Comparison of ENCODE assay signal across 8 mouse cellular contexts in the genomic region with DNA sequence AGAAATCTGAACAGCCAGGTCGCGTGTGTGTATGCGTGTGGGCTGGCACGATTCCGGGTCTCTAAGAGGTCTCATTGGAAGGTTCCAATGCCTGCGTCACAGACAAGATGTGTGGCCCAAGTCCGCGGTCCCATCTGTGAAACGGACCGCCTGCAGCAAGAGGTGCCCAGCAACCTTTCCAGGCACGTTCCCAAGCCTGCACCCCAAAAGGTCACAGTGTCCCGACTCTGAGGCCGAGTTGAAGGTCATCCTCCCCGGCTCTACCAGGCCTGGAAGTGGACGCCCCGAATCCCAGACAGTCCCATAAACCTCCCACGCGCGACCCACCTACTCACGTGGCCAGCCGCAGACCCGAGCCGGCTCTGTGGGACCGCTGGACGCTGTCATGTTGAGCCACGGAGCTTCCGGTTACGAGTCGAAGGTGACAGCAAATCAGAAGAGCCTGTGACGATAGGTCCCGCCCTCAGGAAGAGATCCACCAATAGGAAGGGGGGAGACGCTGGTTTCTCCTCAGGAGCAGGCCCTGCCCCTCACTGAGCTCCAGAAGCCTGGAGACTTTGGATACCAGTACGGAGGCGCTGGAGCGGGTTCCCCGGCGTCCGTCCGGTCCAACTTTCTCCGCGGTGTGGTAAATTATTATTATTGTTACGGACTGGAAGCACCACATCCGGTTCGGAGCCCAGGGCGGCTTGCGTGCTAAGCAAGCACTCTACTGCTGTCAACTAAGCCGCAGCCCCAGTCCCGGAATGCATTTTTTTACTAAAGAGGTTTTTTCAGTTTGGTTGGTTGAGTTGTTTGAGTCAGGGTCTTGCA. TPM values are rescaled to one million over a fixed set of nuclear protein-coding genes. Genes with fewer than 3 reads are reported as not detected.
DNase-seq lines count a peak whose midpoint lies in the region; ATAC-seq lines count a peak whose summit lies in the region.

Gene Ecsit (minus strand): TSS at position 417 of the 813 bp plus-strand sequence.

- H3K9me3 ChIP-seq in heart, embryonic 13.5 days: no peaks in the 10 kb centered on the region
- no peaks in the 10 kb centered on the region for H3K9me3 ChIP-seq in liver, embryonic 12.5 days (replicated peaks)
- H3K9me3 ChIP-seq in stomach, embryonic 15.5 days: no peaks in the 10 kb centered on the region

- peaks cover 18% of the 10 kb centered on the region for H3K36me3 ChIP-seq in heart, embryonic 13.5 days
- H3K36me3 ChIP-seq in liver, embryonic 12.5 days: peaks cover 15% of the 10 kb centered on the region
- H3K36me3 ChIP-seq in stomach, embryonic 15.5 days: 0 out of 2 replicates have a peak, but pooled peaks cover 4% of the 10 kb centered on the region

- H3K9ac ChIP-seq in heart, embryonic 13.5 days: peak within 1 kb of the TSS; percentile 90
- H3K9ac ChIP-seq in liver, embryonic 12.5 days: peak within 1 kb of the TSS; percentile 83
- H3K9ac ChIP-seq in stomach, embryonic 15.5 days: peak within 1 kb of the TSS; percentile 58

- under 1% methylated on average over 48 of the region's 48 CpGs for WGBS in heart, embryonic 13.5 days
- WGBS in liver, embryonic 12.5 days (ENCODE audit: insufficient replicate concordance): under 1% methylated on average over 48 of the region's 48 CpGs
- WGBS in stomach, embryonic 15.5 days: under 1% methylated on average over 48 of the region's 48 CpGs

- ATAC-seq in heart, embryonic 13.5 days (ENCODE audit: extremely low read depth, insufficient number of reproducible peaks, low FRiP score, low TSS enrichment): peak; percentile 95
- ATAC-seq in liver, embryonic 12.5 days: peak; percentile 99
- ATAC-seq in stomach, embryonic 15.5 days (ENCODE audit: insufficient read depth, low FRiP score, low read depth): peak; percentile 99

- peak within 1 kb of the TSS; percentile 86 for H3K4me3 ChIP-seq in brown adipose tissue, adult 24 weeks (ENCODE audit: insufficient read depth, low read depth, low read length)
- peak within 1 kb of the TSS; percentile 83 for H3K4me3 ChIP-seq in heart, embryonic 13.5 days
- peak within 1 kb of the TSS; percentile 84 for H3K4me3 ChIP-seq in liver, embryonic 12.5 days
- peak within 1 kb of the TSS; percentile 67 for H3K4me3 ChIP-seq in stomach, embryonic 15.5 days (replicated peaks)

- H3K4me1 ChIP-seq in brown adipose tissue, adult 24 weeks (ENCODE audit: control insufficient read depth, insufficient read depth, insufficient read length, low read length): no peaks in the 10 kb centered on the region
- H3K4me1 ChIP-seq in heart, embryonic 13.5 days: peaks cover 34% of the 10 kb centered on the region
- H3K4me1 ChIP-seq in liver, embryonic 12.5 days: peaks cover 25% of the 10 kb centered on the region
- peaks cover 7% of the 10 kb centered on the region; the same call in 1 of the 2 replicates for H3K4me1 ChIP-seq in stomach, embryonic 15.5 days

- peak within 1 kb of the TSS; percentile 79 for H3K27ac ChIP-seq in brown adipose tissue, adult 24 weeks (replicated peaks; ENCODE audit: low read depth, low read length)
- peak within 1 kb of the TSS; percentile 76 for H3K27ac ChIP-seq in heart, embryonic 13.5 days (replicated peaks)
- H3K27ac ChIP-seq in liver, embryonic 12.5 days: peak within 1 kb of the TSS; percentile 75
- peak within 1 kb of the TSS; percentile 88 for H3K27ac ChIP-seq in stomach, embryonic 15.5 days

- H3K27me3 ChIP-seq in heart, embryonic 13.5 days (replicated peaks): no peaks in the 10 kb centered on the region
- no peaks in the 10 kb centered on the region for H3K27me3 ChIP-seq in liver, embryonic 12.5 days (replicated peaks)
- H3K27me3 ChIP-seq in stomach, embryonic 15.5 days (replicated peaks): no peaks in the 10 kb centered on the region

- DNase-seq in CD4-positive, CD25-positive, alpha-beta regulatory T cell, adult 2 months (ENCODE audit: low read depth, low spot score): peak; percentile 95
- peak; percentile 76 for DNase-seq in fat pad, adult 2 months (ENCODE audit: extremely low read depth, low read depth, low spot score)
- peak; percentile 94 for DNase-seq in kidney, postnatal 10 days
- peak; percentile 89 for DNase-seq in natural killer cell, adult 2 months (ENCODE audit: low spot score in 2 of 2)

- peak within 1 kb of the TSS; percentile 82 for H3K4me2 ChIP-seq in heart, embryonic 13.5 days
- H3K4me2 ChIP-seq in liver, embryonic 12.5 days: peak within 1 kb of the TSS; percentile 90
- peak within 1 kb of the TSS; percentile 84 for H3K4me2 ChIP-seq in stomach, embryonic 15.5 days

RNA-seq across cellular contexts. Expression of gene Ecsit, which starts in this region (rescaled TPM):
- 95.3 and 111 TPM in 2 replicates for polyA plus RNA-seq in brown adipose tissue, adult 24 weeks (2012; ENCODE audit: insufficient read depth, insufficient read length, missing spikeins)
- polyA plus RNA-seq in heart, embryonic 13.5 days (2015; fragmentation: Nextera tagmentation; extraction: Ambion mirVana): 49.5 and 53.7 TPM in 2 replicates
- polyA plus RNA-seq in liver, embryonic 12.5 days (2016; fragmentation: Nextera tagmentation; extraction: Ambion mirVana): 36.9 and 40.6 TPM in 2 replicates
- polyA plus RNA-seq in stomach, embryonic 15.5 days (2015; fragmentation: Nextera tagmentation; extraction: Ambion mirVana): 40.4 and 42.8 TPM in 2 replicates

Comparison
In these comparisons a context has a peak if more than half of its experiments do, and no peak if none do; other contexts are left out.
1. Peak in every context shown above with its lines: DNase-seq, ATAC-seq, H3K4me3 ChIP-seq and H3K27ac ChIP-seq.